Mouse (Mus musculus) cerebellum, postnatal 10 days (tissue): ENCODE results near the gene Lrrc20.

ENCODE experiments used
- DNase-seq, 2 experiments: peaks; one replicate each; pipeline ENCODE4 v3.0.0; 2021; ENCODE audit warnings: mixed read lengths in 2 of 2

The Lrrc20 gene

DNA sequence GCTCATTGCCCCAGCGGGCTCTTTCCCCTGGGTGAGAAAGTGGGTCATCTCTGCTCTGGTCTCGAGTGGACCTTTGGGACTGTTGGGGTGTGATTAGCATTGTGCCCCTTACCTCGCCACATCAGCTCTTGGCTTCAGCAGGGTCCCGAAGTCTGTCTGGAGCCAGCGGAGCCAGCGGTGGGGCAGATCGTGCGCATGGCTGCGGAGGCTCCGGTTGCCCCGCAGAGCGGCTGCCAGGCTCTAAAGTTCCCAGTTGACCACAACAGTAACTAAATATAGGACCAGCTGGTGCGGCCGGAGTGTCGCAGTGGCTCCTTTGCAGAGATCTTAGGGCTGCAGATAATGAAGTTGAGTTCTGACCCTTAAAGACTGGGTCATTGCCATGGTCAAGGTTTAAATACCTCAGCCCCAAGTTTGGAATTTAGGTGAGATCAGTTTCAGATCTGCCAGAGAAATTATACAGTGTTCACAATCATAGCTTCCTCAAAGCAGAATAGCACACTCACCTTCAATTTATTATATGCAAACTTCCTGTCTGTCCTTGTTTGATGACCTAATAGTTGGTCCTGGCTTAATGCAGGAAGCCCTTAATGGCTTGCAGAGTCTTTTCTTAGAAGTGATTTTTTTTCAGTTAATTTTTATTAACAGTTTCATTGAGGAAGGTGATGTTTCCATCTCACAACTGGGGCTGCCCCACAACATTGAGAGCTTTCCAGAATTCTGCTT lies 1.0 kb downstream of the Lrrc20 start:
- no peak for DNase-seq

DNA sequence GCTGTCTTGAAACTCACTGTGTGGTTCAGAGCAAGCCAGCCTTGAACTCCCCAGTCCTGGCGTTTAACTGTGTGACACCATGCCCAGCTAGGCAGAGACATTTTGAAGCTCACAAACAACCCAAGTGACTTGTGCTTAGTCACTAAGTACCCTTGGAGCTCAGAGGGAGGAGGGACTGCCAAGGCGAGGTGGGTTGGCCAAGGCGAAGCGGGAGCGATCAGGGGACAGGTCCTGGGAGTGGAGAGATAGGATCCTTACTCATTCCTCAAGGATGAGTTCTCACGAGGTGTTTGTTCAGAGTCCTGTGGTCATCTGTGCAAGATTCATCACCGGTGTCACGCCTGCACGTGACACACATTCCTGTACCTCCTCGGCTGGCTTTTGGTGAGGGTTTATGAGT lies 3.9 kb downstream of the Lrrc20 start:
- DNase-seq, result no peak

DNA sequence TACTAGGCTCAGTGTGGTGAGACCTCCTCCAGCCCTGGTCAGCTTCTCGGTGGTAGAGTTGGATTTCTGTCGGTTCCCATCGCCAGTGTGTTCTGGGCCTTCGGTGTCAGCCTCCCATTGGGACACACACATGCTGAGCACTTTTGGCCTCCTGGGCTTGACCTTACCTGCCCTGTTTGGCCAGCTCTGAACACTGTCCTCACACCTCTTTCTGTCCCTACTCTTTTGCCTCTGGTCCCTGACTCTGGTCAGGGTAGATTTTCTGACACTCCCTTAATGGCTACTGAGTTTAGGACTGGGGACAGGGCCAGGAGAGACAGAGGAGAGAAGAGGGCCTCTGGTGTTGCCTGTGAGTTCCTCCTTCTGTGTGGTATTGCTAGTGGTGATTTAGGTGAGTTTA lies 4.3 kb downstream of the Lrrc20 start:
- DNase-seq, result no peak

DNA sequence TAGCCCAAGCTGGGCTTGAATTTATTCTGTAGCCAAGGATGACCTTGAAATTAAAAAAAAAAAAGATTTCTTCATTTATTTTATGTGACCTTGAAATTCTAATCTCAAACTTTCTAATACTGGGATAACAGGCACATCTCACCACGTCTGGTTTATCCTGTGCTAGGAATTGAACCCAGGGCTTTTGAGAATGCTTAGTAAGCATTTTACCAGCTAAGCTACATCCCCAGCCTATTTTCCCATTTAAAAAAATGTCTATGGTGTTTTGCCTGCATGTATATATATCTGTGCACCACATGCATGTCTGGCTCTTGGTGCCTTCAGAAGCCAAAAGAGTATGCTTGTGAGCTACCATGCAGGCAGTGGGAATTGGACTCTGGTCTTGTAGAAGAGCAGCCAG lies 4.9 kb downstream of the Lrrc20 start:
- no peak for DNase-seq

DNA sequence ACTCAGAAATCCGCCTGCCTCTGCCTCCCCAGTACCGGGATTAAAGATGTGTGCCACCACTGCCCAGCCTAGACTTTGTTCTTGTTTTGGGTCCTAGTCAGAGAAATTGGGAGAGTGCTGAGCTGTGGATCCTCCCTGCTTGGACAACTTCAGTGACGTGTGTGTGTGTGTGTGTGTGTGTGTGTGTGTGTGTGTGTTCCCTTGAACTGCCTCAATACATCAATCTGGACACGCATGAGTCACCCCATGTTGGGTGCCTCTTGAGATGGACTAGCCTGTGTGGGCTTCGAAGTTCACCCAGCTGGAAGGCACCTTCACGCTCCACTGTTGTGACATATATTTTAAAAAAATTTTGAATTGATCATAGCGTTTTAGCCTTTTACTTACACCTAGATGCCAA lies 7.2 kb downstream of the Lrrc20 start:
- no peak for DNase-seq

- DNase-seq, result peak; percentile 37 to 55
Observed at GRCm38 (mm10) chr10:61484801-61485200, 9.2 kb downstream of the Lrrc20 start.

- no peak for DNase-seq
Observed at GRCm38 (mm10) chr10:61486551-61487339, 11.1 kb downstream of the Lrrc20 start.

GRCm38 (mm10) chr10:61488522-61489110 lies 13.0 kb downstream of the Lrrc20 start:
- no peak for DNase-seq

- no peak for DNase-seq
Observed at GRCm38 (mm10) chr10:61491573-61491972, 16.0 kb downstream of the Lrrc20 start.

GRCm38 (mm10) chr10:61492040-61492439 lies 16.4 kb downstream of the Lrrc20 start:
- peak; percentile 90 to 92 for DNase-seq

- DNase-seq, result no peak
Observed at GRCm38 (mm10) chr10:61495461-61495860, 19.9 kb downstream of the Lrrc20 start.

GRCm38 (mm10) chr10:61496231-61496630 lies 20.6 kb downstream of the Lrrc20 start:
- DNase-seq, result peak; percentile 55 to 66

- DNase-seq, result peak; percentile 23 to 35
Observed at GRCm38 (mm10) chr10:61499505-61500466, 24.2 kb downstream of the Lrrc20 start.

DNA sequence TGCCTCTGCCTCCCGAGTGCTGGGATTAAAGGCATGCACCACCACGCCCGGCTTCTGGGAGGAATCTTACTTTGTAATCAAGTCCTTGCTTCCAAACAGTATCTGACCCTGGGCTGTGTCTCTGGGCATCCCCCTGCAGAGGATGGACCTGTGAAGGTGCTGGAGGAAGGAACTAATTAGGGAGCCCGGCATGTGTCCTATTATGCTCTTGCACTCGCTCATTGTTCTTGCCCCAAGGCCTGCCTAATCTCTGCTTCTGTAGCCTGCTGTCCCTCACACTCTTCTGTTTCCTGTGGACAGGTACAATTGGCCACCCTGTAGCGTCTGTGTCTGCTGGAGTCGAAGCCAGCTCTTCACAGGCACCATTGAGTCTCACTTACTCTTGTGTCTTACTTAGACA lies 25.2 kb downstream of the Lrrc20 start:
- DNase-seq, result no peak

DNA sequence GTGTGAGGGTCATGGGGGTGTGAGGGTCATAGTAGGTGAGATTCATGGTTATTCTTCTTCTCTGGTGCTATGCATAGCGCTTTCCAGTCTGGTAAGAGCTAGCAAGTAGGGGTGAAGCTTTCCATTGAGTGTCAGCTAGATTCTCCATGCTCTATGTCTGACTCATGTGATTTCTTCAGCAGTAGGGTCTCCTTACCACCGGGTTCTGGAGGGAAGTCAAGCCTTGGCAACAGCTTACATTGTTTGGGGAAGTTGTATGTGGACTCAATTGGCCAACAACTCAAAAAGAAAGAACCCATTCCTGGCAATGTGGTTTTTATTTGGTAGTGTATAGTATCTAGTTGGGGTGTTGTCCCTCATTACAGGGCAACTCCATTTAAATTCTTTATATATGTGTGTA lies 28.5 kb downstream of the Lrrc20 start:
- DNase-seq, result no peak

DNA sequence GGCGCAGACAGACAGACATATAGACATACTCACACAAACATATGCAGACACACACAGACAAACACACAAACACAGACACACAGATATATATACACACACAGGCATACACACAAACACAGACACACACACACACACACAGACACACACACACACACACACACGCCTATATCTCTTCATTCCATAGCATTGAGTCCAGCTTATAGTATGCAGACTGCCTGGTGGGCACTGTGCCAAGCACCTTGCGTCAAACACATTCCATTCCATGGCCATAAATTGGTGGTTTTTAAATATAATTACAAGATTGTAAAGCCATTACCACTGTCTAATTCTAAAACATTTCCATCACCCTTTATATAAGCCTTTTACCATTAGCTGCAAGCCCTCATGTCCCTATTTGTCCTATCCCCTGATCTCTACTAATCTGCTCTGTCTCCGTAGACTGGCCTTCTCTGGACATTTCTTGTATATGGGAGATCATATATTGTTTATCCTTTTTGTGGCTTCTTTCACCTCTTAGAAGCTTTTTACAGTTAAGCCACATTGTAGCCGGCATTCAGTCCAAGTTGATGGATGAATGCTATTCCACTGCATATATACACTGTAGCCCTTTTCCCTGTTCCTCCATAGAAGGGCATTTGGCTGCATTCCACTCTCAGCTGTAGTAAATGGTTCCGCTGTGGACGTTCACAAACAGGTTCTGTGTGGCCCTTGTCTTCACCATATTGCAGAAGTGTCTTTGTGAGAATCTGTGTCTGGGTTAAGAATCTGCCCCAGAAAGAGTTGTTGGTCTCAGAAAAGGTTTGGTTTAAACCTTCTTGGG lies 31.0 kb downstream of the Lrrc20 start:
- DNase-seq, result no peak

- no peak for DNase-seq
Observed at GRCm38 (mm10) chr10:61509873-61510272, 34.3 kb downstream of the Lrrc20 start.

- DNase-seq, result peak in 1 of 2 experiments; percentile 36
Observed at GRCm38 (mm10) chr10:61510809-61511208, 35.2 kb downstream of the Lrrc20 start.

DNA sequence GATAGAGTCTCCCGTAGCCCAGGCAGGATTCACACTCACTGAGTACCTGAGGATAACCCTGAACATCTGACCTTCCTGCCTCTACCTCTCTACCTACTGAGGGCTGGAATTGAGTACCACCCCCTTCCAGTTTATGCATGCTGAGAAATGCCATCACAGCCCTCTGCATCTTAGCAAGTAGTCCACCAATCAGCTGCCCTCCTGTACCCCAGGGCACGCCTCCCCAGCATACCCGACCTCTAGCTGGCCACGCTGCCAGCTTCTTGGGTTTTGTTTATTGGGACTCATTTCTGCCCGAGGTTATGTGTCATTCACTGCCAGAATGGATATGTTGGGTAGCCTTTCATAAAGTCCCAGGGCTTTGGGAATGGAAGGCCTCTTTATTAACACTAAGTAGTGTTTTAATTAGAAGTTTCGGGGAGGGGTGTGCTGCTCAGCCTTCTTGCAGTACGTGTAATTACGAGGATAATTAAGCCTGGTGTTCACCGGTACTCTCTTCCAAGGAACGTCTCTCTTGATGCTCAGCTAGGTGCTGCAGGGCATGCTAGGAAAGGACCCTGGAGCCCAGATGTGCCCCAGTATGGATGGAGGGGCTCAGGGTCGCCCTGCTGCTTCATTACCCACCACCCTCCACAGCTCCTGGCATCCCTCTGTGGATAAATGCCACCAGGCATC lies 36.8 kb downstream of the Lrrc20 start:
- no peak for DNase-seq

DNA sequence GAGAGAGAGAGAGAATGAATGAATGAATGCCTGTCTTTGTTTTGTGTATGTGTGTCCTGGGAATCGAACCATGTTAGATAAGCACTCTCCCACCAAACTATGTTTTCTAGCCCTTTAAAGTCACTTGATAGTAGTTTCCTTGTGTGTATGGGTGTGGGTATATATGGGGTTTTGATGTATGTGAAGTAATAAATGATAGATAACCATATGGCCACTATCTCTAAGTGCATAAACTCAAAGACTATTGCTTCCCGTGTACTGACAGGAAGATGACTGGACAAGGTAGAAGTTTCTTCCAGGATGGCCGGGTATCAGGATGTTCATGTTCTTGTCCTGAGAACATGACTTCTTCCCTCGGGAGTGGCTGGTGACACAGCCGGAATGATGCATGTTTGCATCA lies 41.3 kb downstream of the Lrrc20 start:
- DNase-seq, result no peak
